Mouse (Mus musculus) midbrain, postnatal 0 days (tissue): ENCODE measurements around the gene Vsig1. TPM values are rescaled to one million over a fixed set of nuclear protein-coding genes. Genes with fewer than 3 reads are reported as not detected.

Source experiments
- ATAC-seq: fragments of 200-750 bp; cut with Nextera tagmentation; 2 replicates; pipeline ENCODE4 v1.8.0; 2017; ENCODE audit warnings: moderate number of reproducible peaks, mild to moderate bottlenecking, moderate TSS enrichment, moderate library complexity; ENCODE audit not compliant: low FRiP score
- DNase-seq: peaks from one replicate; pipeline ENCODE4 v3.0.0-alpha.2; 2015; ENCODE audit warnings: low spot score
- H3K27ac ChIP-seq: fragments of 300-500 bp; sonication (generic); 2 replicates; pipeline ENCODE4 v1.5.1; 2014; ENCODE audit warnings: low read depth, mild to moderate bottlenecking, low read length, mixed read lengths
- H3K27me3 ChIP-seq: fragments of 300-500 bp; sonication (generic); 2 replicates; pipeline ENCODE4 v1.6.1; 2014; ENCODE audit warnings: low read length, control low read depth, mixed read lengths; ENCODE audit not compliant: insufficient read depth
- H3K36me3 ChIP-seq: fragments of 300-500 bp; sonication (generic); 2 replicates; pipeline ENCODE4 v1.6.1; 2014; ENCODE audit warnings: low read length, control low read depth, mixed read lengths; ENCODE audit not compliant: insufficient read depth
- H3K4me1 ChIP-seq: fragments of 300-500 bp; sonication (generic); 2 replicates; pipeline ENCODE4 v1.6.1; 2014; ENCODE audit warnings: mild to moderate bottlenecking, control low read depth, antibody characterized with exemption, low read length, mixed read lengths; ENCODE audit not compliant: insufficient read depth
- H3K4me2 ChIP-seq: fragments of 300-500 bp; sonication (generic); 2 replicates; pipeline ENCODE4 v1.6.1; 2014; ENCODE audit warnings: low read depth, mild to moderate bottlenecking, low read length, mixed read lengths; ENCODE audit not compliant: poor library complexity, severe bottlenecking
- H3K4me3 ChIP-seq: fragments of 300-500 bp; sonication (generic); 2 replicates; pipeline ENCODE4 v1.5.1; 2014; ENCODE audit warnings: low read depth, mild to moderate bottlenecking, low read length, moderate library complexity
- H3K9ac ChIP-seq: fragments of 300-500 bp; sonication (generic); replicated peaks from 2 replicates; pipeline ENCODE4 v1.6.1; 2014; ENCODE audit warnings: mild to moderate bottlenecking, low read length, moderate library complexity, mixed read lengths; ENCODE audit not compliant: poor library complexity, severe bottlenecking
- H3K9me3 ChIP-seq: fragments of 300-500 bp; sonication (generic); 2 replicates; pipeline ENCODE4 v1.6.1; 2016; ENCODE audit warnings: low read length, control low read depth
- CTCF ChIP-seq: IDR thresholded peaks from 2 replicates; pipeline ENCODE4 v1.5.1; 2016; ENCODE audit warnings: antibody characterized with exemption, mild to moderate bottlenecking
- WGBS: fragments of 180-500 bp; shearing (Covaris S2); extraction: QIAGEN DNeasy Blood & Tissue Kit; methylation state at CpG from one replicate; pipeline ENCODE4 v1.1.7; 2014; 5-methylcytosine and 5-hydroxymethylcytosine counted together
- polyA plus RNA-seq: library from polyadenylated mRNA; unstranded; fragments of >200 nt; fragmentation: Nextera tagmentation; extraction: Ambion mirVana; gene quantifications from 2 replicates; pipeline ENCODE4 v1.2.1, GENCODE M21; 2015
- total RNA-seq: library from RNA; depleted of rRNA; stranded (reverse); fragments of >200 nt; gene quantifications from 2 replicates; pipeline ENCODE4 v1.2.3, GENCODE M21; 2014

The Vsig1 gene
- total and polyA plus RNA-seq, 2 experiments from 2014 or later = 0.11 to 0.16 TPM

DNA sequence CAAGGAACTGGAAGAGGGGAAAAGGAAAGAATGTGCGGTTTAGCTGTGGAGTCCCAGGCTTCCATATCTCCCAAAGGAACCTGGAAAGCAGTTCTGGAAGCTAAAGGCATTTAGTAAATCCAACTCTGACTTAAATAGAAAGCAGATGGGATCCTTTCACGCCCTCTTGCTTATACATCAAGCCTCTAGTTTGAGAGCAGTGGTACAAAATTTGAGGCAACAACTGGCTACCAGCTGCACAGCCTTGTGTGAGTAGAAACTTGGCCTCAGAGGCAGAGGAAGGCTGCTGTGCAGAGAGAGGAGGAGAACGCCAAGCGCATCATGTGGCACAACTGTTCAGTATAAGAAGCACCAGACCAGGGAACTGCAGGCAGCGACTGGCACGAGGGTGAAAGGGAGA lies 13.9 kb downstream of the Vsig1 start:
- H3K27me3 ChIP-seq = peaks cover 8% of the 10 kb centered on the region
- ATAC-seq = no peak
- TF ChIP-seq CTCF = no peak

DNA sequence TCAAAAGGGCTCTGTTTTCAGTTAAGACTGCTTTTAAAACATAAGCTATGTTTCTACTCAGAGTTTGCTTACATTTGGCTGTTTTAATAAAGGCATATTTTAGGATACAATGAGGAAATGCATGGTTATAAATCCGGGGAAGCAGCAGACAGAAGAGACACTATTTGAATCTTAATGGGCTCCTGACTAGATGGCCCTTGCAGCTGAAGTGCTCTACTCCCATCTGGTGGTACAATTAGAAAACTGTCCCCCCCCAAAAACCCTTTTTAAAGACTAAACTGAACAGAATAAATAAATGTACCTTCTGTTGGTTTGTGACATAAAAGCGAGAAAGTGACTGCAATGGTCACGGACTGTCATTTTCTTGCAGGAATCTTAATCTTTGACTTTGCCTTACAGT lies 24.7 kb downstream of the Vsig1 start:
- peak; percentile 77 for TF ChIP-seq CTCF
- Histone ChIP-seq H3K27ac (no peak overlapping the region), H3K4me1 (no peaks in the 10 kb centered on the region), H3K9ac (no peak overlapping the region), H3K4me3 (no peak overlapping the region), H3K4me2 (no peak overlapping the region), H3K36me3 (no peaks in the 10 kb centered on the region), H3K9me3 (no peaks in the 10 kb centered on the region), H3K27me3 (peaks cover 3% of the 10 kb centered on the region; the same call in 1 of the 2 replicates)
- ATAC-seq (no peak), DNase-seq (peak; percentile 54)
- WGBS = 49% methylated on average over 3 of the region's 3 CpGs

More for the DNA sequence above, 13.9 kb downstream of the Vsig1 start:
- no peaks in the 10 kb centered on the region for H3K4me1 ChIP-seq
- no peak overlapping the region for H3K4me3 ChIP-seq
- no peak overlapping the region for H3K4me2 ChIP-seq
- H3K9ac ChIP-seq = no peak overlapping the region
- 88% methylated on average over 6 of the region's 6 CpGs for WGBS
- no peak for DNase-seq
- H3K27ac ChIP-seq = no peak overlapping the region
- no peaks in the 10 kb centered on the region for H3K9me3 ChIP-seq
- no peaks in the 10 kb centered on the region for H3K36me3 ChIP-seq

DNA sequence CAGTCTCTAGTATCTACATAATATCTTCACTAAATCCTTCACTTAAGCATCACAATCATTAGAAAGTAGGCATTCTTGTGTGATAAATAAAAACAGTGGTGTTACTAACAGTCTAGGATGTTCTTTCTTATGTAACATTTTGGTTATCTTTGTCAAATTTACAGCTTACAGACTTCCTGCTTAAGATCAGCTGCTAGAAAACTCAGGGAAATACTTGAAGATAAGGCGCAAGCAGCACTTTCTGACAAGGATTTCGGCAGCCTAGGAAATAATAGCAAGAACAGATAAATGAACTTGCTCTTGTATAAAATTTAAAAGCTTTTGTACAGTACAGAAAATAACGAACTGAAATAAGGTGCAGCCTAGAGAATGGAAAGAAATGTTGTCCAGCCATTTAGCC lies 25.9 kb downstream of the Vsig1 start:
- H3K27ac ChIP-seq = no peak overlapping the region
- H3K27me3 ChIP-seq = peaks cover 3% of the 10 kb centered on the region; the same call in 1 of the 2 replicates
- H3K9ac ChIP-seq = no peak overlapping the region
- no peak for TF ChIP-seq CTCF
- H3K36me3 ChIP-seq = no peaks in the 10 kb centered on the region
- no peaks in the 10 kb centered on the region for H3K9me3 ChIP-seq
- no peak overlapping the region for H3K4me3 ChIP-seq
- no peaks in the 10 kb centered on the region for H3K4me1 ChIP-seq
- no peak for DNase-seq
- no peak for ATAC-seq
- WGBS = 88% methylated on average over 3 of the region's 3 CpGs
- H3K4me2 ChIP-seq = no peak overlapping the region

DNA sequence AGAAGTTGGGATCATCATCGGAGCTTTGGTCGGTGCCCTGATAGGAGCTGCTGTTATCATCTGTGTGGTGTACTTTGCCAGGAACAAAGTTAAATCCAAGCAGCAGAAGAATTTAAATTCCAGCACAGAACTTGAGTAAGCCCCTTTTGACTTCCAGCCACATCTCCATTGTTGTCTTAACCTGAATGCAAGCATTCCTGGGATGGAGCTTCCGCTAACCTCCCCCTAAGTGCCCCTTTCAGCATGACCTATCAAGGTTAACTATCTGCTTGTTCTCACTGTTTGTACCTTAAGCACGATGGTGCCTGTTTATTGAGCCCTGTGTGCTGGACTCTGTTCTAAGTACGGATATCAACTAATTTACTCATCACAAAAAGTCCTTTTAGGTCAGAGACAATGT lies 28.9 kb downstream of the Vsig1 start:
- TF ChIP-seq CTCF = no peak
- H3K27ac ChIP-seq = no peak overlapping the region
- H3K36me3 ChIP-seq = no peaks in the 10 kb centered on the region
- H3K4me1 ChIP-seq = no peaks in the 10 kb centered on the region
- no peak overlapping the region for H3K4me2 ChIP-seq
- H3K9ac ChIP-seq = no peak overlapping the region
- WGBS = 68% methylated on average over 5 of the region's 5 CpGs
- H3K27me3 ChIP-seq = peaks cover 3% of the 10 kb centered on the region; the same call in 1 of the 2 replicates
- DNase-seq (no peak), ATAC-seq (no peak)
- H3K4me3 ChIP-seq = no peak overlapping the region
- no peaks in the 10 kb centered on the region for H3K9me3 ChIP-seq

DNA sequence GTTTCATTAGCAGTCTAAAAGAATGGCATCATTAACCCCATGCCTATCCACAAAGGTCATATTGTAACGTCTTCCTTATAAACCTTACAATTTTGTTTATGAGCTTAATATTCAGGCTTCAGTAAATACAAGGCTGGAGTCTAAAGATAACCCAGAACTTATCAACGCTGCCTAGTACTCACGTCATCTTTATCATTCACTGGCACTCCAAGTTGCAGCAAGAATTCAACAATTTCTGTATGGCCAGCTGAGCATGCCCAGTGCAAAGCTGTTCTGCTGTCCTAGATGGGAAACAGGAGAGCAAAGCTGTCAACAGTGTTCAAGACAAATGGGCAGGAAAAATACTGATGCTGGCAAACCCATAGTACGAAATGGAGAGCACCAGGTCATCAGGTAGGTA lies 46.2 kb downstream of the Vsig1 start:
- no peaks in the 10 kb centered on the region for H3K36me3 ChIP-seq
- no peak overlapping the region for H3K4me2 ChIP-seq
- no peak for ATAC-seq
- WGBS = 89% methylated on average over 4 of the region's 4 CpGs
- peaks cover 14% of the 10 kb centered on the region; the same call in 1 of the 2 replicates for H3K27me3 ChIP-seq
- no peak for DNase-seq
- no peak overlapping the region for H3K9ac ChIP-seq
- TF ChIP-seq CTCF = no peak
- H3K4me1 ChIP-seq = no peaks in the 10 kb centered on the region
- no peaks in the 10 kb centered on the region for H3K9me3 ChIP-seq
- no peak overlapping the region for H3K4me3 ChIP-seq
- no peak overlapping the region for H3K27ac ChIP-seq

DNA sequence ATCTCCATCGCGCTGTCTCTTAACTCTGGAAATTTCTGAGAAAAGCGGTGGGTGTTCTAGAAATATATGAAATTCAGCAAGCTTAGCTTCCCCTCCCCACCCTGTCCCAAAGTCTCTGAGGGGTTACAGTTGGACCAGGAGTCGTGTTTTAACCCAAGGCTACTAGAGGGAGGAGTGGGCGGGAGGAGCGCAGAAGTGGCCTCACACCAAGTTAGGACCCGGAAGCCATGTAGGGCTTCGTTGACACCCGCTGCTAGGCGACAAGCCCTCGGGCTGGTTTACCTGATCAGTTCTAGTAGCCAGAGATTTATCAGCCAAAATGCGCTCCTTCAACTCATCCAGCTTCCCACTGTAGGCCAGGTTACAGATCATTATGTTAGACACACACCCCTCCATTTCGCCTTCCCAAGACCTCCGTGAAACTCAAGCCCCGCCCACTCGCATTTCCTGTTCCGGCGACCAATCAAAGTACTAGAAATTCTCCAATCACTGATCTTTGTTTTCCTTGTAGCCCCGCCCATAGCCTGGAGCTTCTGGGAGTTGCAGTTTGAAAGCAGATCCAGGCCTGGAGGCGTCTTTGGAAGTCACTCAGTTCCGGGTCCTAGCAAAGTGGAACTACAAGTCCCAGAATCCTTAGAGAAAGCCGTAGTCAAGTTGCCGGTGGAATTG lies 49.0 kb downstream of the Vsig1 start, which contains the start of the genes Psmd10 and Atg4a:
Gene Psmd10, minus strand, starts transcription at position 457 of the 669 bp plus-strand sequence.
Gene Atg4a, plus strand, starts transcription at position 636 of the 669 bp plus-strand sequence.
- Histone ChIP-seq H3K4me1 (no peaks in the 10 kb centered on the region), H3K9me3 (no peaks in the 10 kb centered on the region), H3K4me2 (peak within 1 kb of the TSS; percentile 49), H3K36me3 (no peaks in the 10 kb centered on the region), H3K27ac (peak within 1 kb of the TSS; percentile 51; the same call in 1 of the 2 replicates), H3K4me3 (peak within 1 kb of the TSS; percentile 47), H3K9ac (peak within 1 kb of the TSS; percentile 33; the same call in 1 of the 2 replicates), H3K27me3 (peaks cover 9% of the 10 kb centered on the region; the same call in 1 of the 2 replicates)
- peak; percentile 96 for DNase-seq
- peak; percentile 98 for ATAC-seq
- WGBS = 19% methylated on average over 23 of the region's 23 CpGs
- no peak for TF ChIP-seq CTCF
